Mouse (Mus musculus) urinary bladder, postnatal 25 days (tissue): ENCODE measurements around the gene Cr2.
A peak's percentile ranks its signal among the peaks of the same experiment; 100 is the strongest.
"Not testable (repeated sequence)": the region's sequence is repeated elsewhere in the genome, so short reads cannot be mapped to it uniquely, and the experiment has no call there.

Experiments
- DNase-seq: peaks from one replicate; pipeline ENCODE4 v3.0.0; 2022; ENCODE audit warnings: low spot score

The Cr2 gene

GRCm38 (mm10) chr1:195175980-195176931 is at the start of gene Cr2:
TSS of gene Cr2 (minus strand) at chr1:195176716.
- peak; percentile 10 for DNase-seq

- DNase-seq: no peak
Observed at GRCm38 (mm10) chr1:195221781-195222180, 45.3 kb upstream of the Cr2 start.

GRCm38 (mm10) chr1:195212851-195213250 is 36.3 kb upstream of the Cr2 start:
- not testable (repeated sequence) for DNase-seq

GRCm38 (mm10) chr1:195184746-195185145 is 8.2 kb upstream of the Cr2 start:
- DNase-seq: no peak

GRCm38 (mm10) chr1:195164996-195165755 is 11.3 kb downstream of the Cr2 start:
- no peak for DNase-seq

GRCm38 (mm10) chr1:195132070-195132469 is 44.4 kb downstream of the Cr2 start:
- no peak for DNase-seq

GRCm38 (mm10) chr1:195131675-195132015 is 44.9 kb downstream of the Cr2 start:
- no peak for DNase-seq

GRCm38 (mm10) chr1:195130953-195131674 is 45.4 kb downstream of the Cr2 start, which contains the start of gene Cr1l:
TSS of gene Cr1l (minus strand) at chr1:195131586.
- DNase-seq: peak; percentile 72

- no peak for DNase-seq
Observed at GRCm38 (mm10) chr1:195130479-195130878, 46.0 kb downstream of the Cr2 start.

- no peak for DNase-seq
Observed at GRCm38 (mm10) chr1:195129867-195130266, 46.6 kb downstream of the Cr2 start.

GRCm38 (mm10) chr1:195114414-195114813 is 62.1 kb downstream of the Cr2 start:
- no peak for DNase-seq

GRCm38 (mm10) chr1:195113621-195114020 is 62.9 kb downstream of the Cr2 start:
- no peak for DNase-seq

GRCm38 (mm10) chr1:195100693-195101092 is 75.8 kb downstream of the Cr2 start:
- no peak for DNase-seq

GRCm38 (mm10) chr1:195098004-195098403 is 78.5 kb downstream of the Cr2 start:
- no peak for DNase-seq

- peak; percentile 61 for DNase-seq
Observed at GRCm38 (mm10) chr1:195092220-195092720, 84.2 kb downstream of the Cr2 start, which contains the start of gene Cd46. TSS of gene Cd46 (minus strand) at chr1:195092249.

- no peak for DNase-seq
Observed at GRCm38 (mm10) chr1:195091699-195092219, 84.8 kb downstream of the Cr2 start.
